Mouse (Mus musculus): ENCODE results near the gene Hydin. TPM values are rescaled to one million over a fixed set of nuclear protein-coding genes. Genes with fewer than 3 reads are reported as not detected.

Hydin gene
- polyA plus RNA-seq, 1 experiment from 2014 or later: 0.52 TPM

GRCm38 (mm10) chr8:110450463-110450862, 183.7 kb downstream of the Hydin start:
- H3K36me3 ChIP-seq (ENCODE audit: control insufficient read depth, insufficient read depth): no peaks in the 10 kb centered on the region
- ATAC-seq: 0 out of 2 replicates have a peak, but pooled peaks have one; percentile 33
- H3K27me3 ChIP-seq (replicated peaks; ENCODE audit: control insufficient read depth, insufficient read depth, low read length): no peaks in the 10 kb centered on the region
- H3K4me3 ChIP-seq (replicated peaks; ENCODE audit: low read length): no peak overlapping the region
- H3K4me1 ChIP-seq (replicated peaks; ENCODE audit: control insufficient read depth, insufficient read depth, low read length): no peaks in the 10 kb centered on the region
- H3K9ac ChIP-seq (replicated peaks; ENCODE audit: low read depth, low read length): no peak overlapping the region
- no peak overlapping the region for H3K4me2 ChIP-seq (ENCODE audit: low read length)
- no peaks in the 10 kb centered on the region for H3K9me3 ChIP-seq (ENCODE audit: control insufficient read depth, low read length)
- 74% methylated on average over 6 of the region's 6 CpGs for WGBS
- no peak overlapping the region for H3K27ac ChIP-seq (ENCODE audit: low read length)

GRCm38 (mm10) chr8:110454466-110454865, 187.7 kb downstream of the Hydin start:
- WGBS: 84% methylated on average over 4 of the region's 4 CpGs
- no peaks in the 10 kb centered on the region for H3K9me3 ChIP-seq (ENCODE audit: control insufficient read depth, low read length)
- no peak overlapping the region for H3K27ac ChIP-seq (ENCODE audit: low read length)
- ATAC-seq: no peak
- H3K4me1 ChIP-seq (replicated peaks; ENCODE audit: control insufficient read depth, insufficient read depth, low read length): no peaks in the 10 kb centered on the region
- H3K4me2 ChIP-seq (ENCODE audit: low read length): no peak overlapping the region
- no peaks in the 10 kb centered on the region for H3K36me3 ChIP-seq (ENCODE audit: control insufficient read depth, insufficient read depth)
- H3K27me3 ChIP-seq (replicated peaks; ENCODE audit: control insufficient read depth, insufficient read depth, low read length): no peaks in the 10 kb centered on the region
- H3K4me3 ChIP-seq (replicated peaks; ENCODE audit: low read length): no peak overlapping the region
- no peak overlapping the region for H3K9ac ChIP-seq (replicated peaks; ENCODE audit: low read depth, low read length)

GRCm38 (mm10) chr8:110457424-110457823, 190.6 kb downstream of the Hydin start:
- WGBS: 85% methylated on average over 4 of the region's 4 CpGs
- Histone ChIP-seq H3K27ac (ENCODE audit: low read length) (no peak overlapping the region), H3K4me2 (ENCODE audit: low read length) (no peak overlapping the region), H3K9ac (replicated peaks; ENCODE audit: low read depth, low read length) (no peak overlapping the region), H3K27me3 (replicated peaks; ENCODE audit: control insufficient read depth, insufficient read depth, low read length) (no peaks in the 10 kb centered on the region), H3K36me3 (ENCODE audit: control insufficient read depth, insufficient read depth) (no peaks in the 10 kb centered on the region), H3K9me3 (ENCODE audit: control insufficient read depth, low read length) (no peaks in the 10 kb centered on the region), H3K4me1 (replicated peaks; ENCODE audit: control insufficient read depth, insufficient read depth, low read length) (no peaks in the 10 kb centered on the region), H3K4me3 (replicated peaks; ENCODE audit: low read length) (no peak overlapping the region)
- no peak for ATAC-seq

GRCm38 (mm10) chr8:110462627-110463208, 195.9 kb downstream of the Hydin start:
- Histone ChIP-seq H3K4me1 (replicated peaks; ENCODE audit: control insufficient read depth, insufficient read depth, low read length) (peaks cover 4% of the 10 kb centered on the region; the same call in 1 of the 2 replicates), H3K27me3 (replicated peaks; ENCODE audit: control insufficient read depth, insufficient read depth, low read length) (no peaks in the 10 kb centered on the region), H3K4me3 (replicated peaks; ENCODE audit: low read length) (no peak overlapping the region), H3K27ac (ENCODE audit: low read length) (no peak overlapping the region), H3K36me3 (ENCODE audit: control insufficient read depth, insufficient read depth) (no peaks in the 10 kb centered on the region), H3K4me2 (ENCODE audit: low read length) (no peak overlapping the region), H3K9ac (replicated peaks; ENCODE audit: low read depth, low read length) (no peak overlapping the region), H3K9me3 (ENCODE audit: control insufficient read depth, low read length) (no peaks in the 10 kb centered on the region)
- ATAC-seq: no peak
- 91% methylated on average over 10 of the region's 10 CpGs for WGBS

- ATAC-seq: no peak
- no peaks in the 10 kb centered on the region for H3K36me3 ChIP-seq (ENCODE audit: control insufficient read depth, insufficient read depth)
- no peak overlapping the region for H3K27ac ChIP-seq (ENCODE audit: low read length)
- H3K27me3 ChIP-seq (replicated peaks; ENCODE audit: control insufficient read depth, insufficient read depth, low read length): no peaks in the 10 kb centered on the region
- no peak overlapping the region for H3K4me2 ChIP-seq (ENCODE audit: low read length)
- WGBS: 84% methylated on average over 10 of the region's 10 CpGs
- H3K4me1 ChIP-seq (replicated peaks; ENCODE audit: control insufficient read depth, insufficient read depth, low read length): peaks cover 4% of the 10 kb centered on the region; the same call in 1 of the 2 replicates
- no peaks in the 10 kb centered on the region for H3K9me3 ChIP-seq (ENCODE audit: control insufficient read depth, low read length)
- H3K4me3 ChIP-seq (replicated peaks; ENCODE audit: low read length): no peak overlapping the region
- H3K9ac ChIP-seq (replicated peaks; ENCODE audit: low read depth, low read length): no peak overlapping the region
Measured at GRCm38 (mm10) chr8:110463773-110464460, 197.1 kb downstream of the Hydin start.

GRCm38 (mm10) chr8:110465606-110466005, 198.8 kb downstream of the Hydin start:
- Histone ChIP-seq H3K4me1 (replicated peaks; ENCODE audit: control insufficient read depth, insufficient read depth, low read length) (peaks cover 4% of the 10 kb centered on the region; the same call in 1 of the 2 replicates), H3K4me2 (ENCODE audit: low read length) (no peak overlapping the region), H3K4me3 (replicated peaks; ENCODE audit: low read length) (no peak overlapping the region), H3K9me3 (ENCODE audit: control insufficient read depth, low read length) (no peaks in the 10 kb centered on the region), H3K27me3 (replicated peaks; ENCODE audit: control insufficient read depth, insufficient read depth, low read length) (no peaks in the 10 kb centered on the region), H3K27ac (ENCODE audit: low read length) (no peak overlapping the region), H3K9ac (replicated peaks; ENCODE audit: low read depth, low read length) (no peak overlapping the region), H3K36me3 (ENCODE audit: control insufficient read depth, insufficient read depth) (no peaks in the 10 kb centered on the region)
- WGBS: 29% methylated on average over 9 of the region's 9 CpGs
- peak; percentile 26; the same call in 1 of the 2 replicates for ATAC-seq

- no peaks in the 10 kb centered on the region for H3K9me3 ChIP-seq (ENCODE audit: control insufficient read depth, low read length)
- H3K4me1 ChIP-seq (replicated peaks; ENCODE audit: control insufficient read depth, insufficient read depth, low read length): peaks cover 3% of the 10 kb centered on the region; the same call in 1 of the 2 replicates
- WGBS: 63% methylated on average over 6 of the region's 6 CpGs
- ATAC-seq: no peak
- no peak overlapping the region for H3K27ac ChIP-seq (ENCODE audit: low read length)
- no peak overlapping the region for H3K4me3 ChIP-seq (replicated peaks; ENCODE audit: low read length)
- no peaks in the 10 kb centered on the region for H3K27me3 ChIP-seq (replicated peaks; ENCODE audit: control insufficient read depth, insufficient read depth, low read length)
- no peak overlapping the region for H3K4me2 ChIP-seq (ENCODE audit: low read length)
- no peaks in the 10 kb centered on the region for H3K36me3 ChIP-seq (ENCODE audit: control insufficient read depth, insufficient read depth)
- H3K9ac ChIP-seq (replicated peaks; ENCODE audit: low read depth, low read length): no peak overlapping the region
Measured at GRCm38 (mm10) chr8:110477256-110477655, 210.5 kb downstream of the Hydin start.

GRCm38 (mm10) chr8:110478576-110478975, 211.8 kb downstream of the Hydin start:
- H3K36me3 ChIP-seq (ENCODE audit: control insufficient read depth, insufficient read depth): no peaks in the 10 kb centered on the region
- no peaks in the 10 kb centered on the region for H3K27me3 ChIP-seq (replicated peaks; ENCODE audit: control insufficient read depth, insufficient read depth, low read length)
- peaks cover 6% of the 10 kb centered on the region; the same call in 1 of the 2 replicates for H3K4me1 ChIP-seq (replicated peaks; ENCODE audit: control insufficient read depth, insufficient read depth, low read length)
- ATAC-seq: peak; percentile 70
- no peaks in the 10 kb centered on the region for H3K9me3 ChIP-seq (ENCODE audit: control insufficient read depth, low read length)
- H3K27ac ChIP-seq (ENCODE audit: low read length): no peak overlapping the region
- no peak overlapping the region for H3K9ac ChIP-seq (replicated peaks; ENCODE audit: low read depth, low read length)
- H3K4me2 ChIP-seq (ENCODE audit: low read length): no peak overlapping the region
- no peak overlapping the region for H3K4me3 ChIP-seq (replicated peaks; ENCODE audit: low read length)
- WGBS: 20% methylated on average over 6 of the region's 6 CpGs

- Histone ChIP-seq H3K4me3 (replicated peaks; ENCODE audit: low read length) (no peak overlapping the region), H3K27me3 (replicated peaks; ENCODE audit: control insufficient read depth, insufficient read depth, low read length) (no peaks in the 10 kb centered on the region), H3K9ac (replicated peaks; ENCODE audit: low read depth, low read length) (no peak overlapping the region), H3K36me3 (ENCODE audit: control insufficient read depth, insufficient read depth) (no peaks in the 10 kb centered on the region), H3K9me3 (ENCODE audit: control insufficient read depth, low read length) (no peaks in the 10 kb centered on the region), H3K4me2 (ENCODE audit: low read length) (no peak overlapping the region), H3K4me1 (replicated peaks; ENCODE audit: control insufficient read depth, insufficient read depth, low read length) (peaks cover 6% of the 10 kb centered on the region; the same call in 1 of the 2 replicates), H3K27ac (ENCODE audit: low read length) (no peak overlapping the region)
- 78% methylated on average over 12 of the region's 12 CpGs for WGBS
- ATAC-seq: no peak
Measured at GRCm38 (mm10) chr8:110479401-110479800, 212.6 kb downstream of the Hydin start.

Data from forebrain, embryonic 16.5 days (tissue).